Mouse (Mus musculus): ENCODE measurements around the gene Sppl2a. TPM values are rescaled to one million over a fixed set of nuclear protein-coding genes. Genes with fewer than 3 reads are reported as not detected.
A peak's percentile ranks its signal among the peaks of the same experiment; 100 is the strongest.

Gene Sppl2a
- polyA plus RNA-seq, 1 experiment from 2014 or later = 37.0 TPM

DNA sequence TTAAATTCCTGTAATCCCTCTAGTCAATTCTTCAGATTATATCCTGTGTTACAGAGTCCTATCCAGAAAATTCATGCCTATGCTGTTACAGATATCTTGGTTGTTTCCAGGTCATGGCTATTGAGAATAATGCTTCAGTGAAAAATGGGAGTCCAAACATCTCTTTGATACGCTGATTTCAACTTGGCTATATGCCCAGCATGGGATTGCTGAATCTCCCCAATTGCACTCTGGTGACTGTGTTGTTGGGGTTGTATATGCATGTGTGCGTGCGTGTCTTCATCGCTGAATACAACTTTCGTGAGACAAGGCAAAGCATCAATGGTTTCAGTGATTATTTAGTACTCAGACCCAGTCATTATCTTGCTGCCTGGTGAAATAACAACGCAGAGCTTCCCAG, 5.0 kb upstream of the Sppl2a start:
- ATAC-seq (replicated peaks; ENCODE audit: low FRiP score) = no peak
- Histone ChIP-seq H3K27me3 (no peaks in the 10 kb centered on the region), H3K4me3 (replicated peaks) (no peak overlapping the region), H3K9me3 (replicated peaks) (0 out of 2 replicates have a peak, but pooled peaks cover 3% of the 10 kb centered on the region), H3K4me2 (no peak overlapping the region), H3K4me1 (peaks cover 4% of the 10 kb centered on the region), H3K9ac (no peak overlapping the region), H3K36me3 (no peaks in the 10 kb centered on the region), H3K27ac (no peak overlapping the region)
- WGBS = 80% methylated on average over 6 of the region's 6 CpGs

GRCm38 (mm10) chr2:126933921-126934320, 886 bp upstream of the Sppl2a start:
- Histone ChIP-seq H3K4me3 (replicated peaks) (0 out of 2 replicates have a peak overlapping the region, but pooled peaks have one; percentile 68), H3K4me2 (peak overlapping the region; percentile 70; the same call in 1 of the 2 replicates), H3K9ac (no peak overlapping the region), H3K9me3 (replicated peaks) (no peaks in the 10 kb centered on the region), H3K36me3 (no peaks in the 10 kb centered on the region), H3K4me1 (peaks cover 4% of the 10 kb centered on the region), H3K27me3 (no peaks in the 10 kb centered on the region), H3K27ac (peak overlapping the region; percentile 99)
- ATAC-seq (replicated peaks; ENCODE audit: low FRiP score) = no peak

- Histone ChIP-seq H3K36me3 (no peaks in the 10 kb centered on the region), H3K9ac (peak overlapping the region; percentile 76), H3K27ac (peak overlapping the region; percentile 99), H3K4me1 (peaks cover 4% of the 10 kb centered on the region), H3K4me2 (peak overlapping the region; percentile 70), H3K4me3 (replicated peaks) (peak overlapping the region; percentile 68), H3K27me3 (no peaks in the 10 kb centered on the region), H3K9me3 (replicated peaks) (no peaks in the 10 kb centered on the region)
- ATAC-seq (replicated peaks; ENCODE audit: low FRiP score) = no peak
- 3% methylated on average over 15 of the region's 15 CpGs for WGBS
Measured at GRCm38 (mm10) chr2:126932261-126932896, 656 bp downstream of the Sppl2a start.

GRCm38 (mm10) chr2:126931784-126932183, 1.3 kb downstream of the Sppl2a start:
- WGBS = 54% methylated on average over 4 of the region's 4 CpGs
- Histone ChIP-seq H3K27ac (0 out of 2 replicates have a peak overlapping the region, but pooled peaks have one; percentile 99), H3K4me2 (peak overlapping the region; percentile 70), H3K9ac (peak overlapping the region; percentile 76; the same call in 1 of the 2 replicates), H3K36me3 (peaks cover 4% of the 10 kb centered on the region), H3K9me3 (replicated peaks) (no peaks in the 10 kb centered on the region), H3K4me3 (replicated peaks) (peak overlapping the region; percentile 68), H3K4me1 (peaks cover 4% of the 10 kb centered on the region), H3K27me3 (no peaks in the 10 kb centered on the region)
- no peak for ATAC-seq (replicated peaks; ENCODE audit: low FRiP score)

DNA sequence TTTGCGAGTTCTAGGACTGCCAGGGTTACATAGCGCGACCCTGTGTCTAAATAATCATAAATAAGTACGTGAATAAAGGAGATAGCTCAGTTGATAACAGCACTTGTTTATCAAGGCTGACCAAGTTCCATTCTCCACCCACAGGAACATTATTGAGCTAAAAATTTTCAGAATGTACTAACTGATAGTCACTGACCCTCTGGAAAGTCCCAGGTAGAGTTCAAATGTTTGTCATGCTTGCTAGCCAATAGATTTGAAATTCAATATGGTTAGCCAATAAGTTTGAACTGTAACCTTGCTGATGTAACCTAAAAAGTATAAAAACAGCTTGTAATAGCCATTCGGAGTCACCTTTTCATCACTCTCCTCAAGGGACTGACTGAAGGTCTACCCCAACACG, 4.4 kb downstream of the Sppl2a start:
- Histone ChIP-seq H3K4me3 (replicated peaks) (no peak overlapping the region), H3K27me3 (no peaks in the 10 kb centered on the region), H3K4me1 (peaks cover 3% of the 10 kb centered on the region), H3K9me3 (replicated peaks) (no peaks in the 10 kb centered on the region), H3K4me2 (no peak overlapping the region), H3K36me3 (peaks cover 23% of the 10 kb centered on the region), H3K9ac (no peak overlapping the region), H3K27ac (no peak overlapping the region)
- 81% methylated on average over 6 of the region's 6 CpGs for WGBS
- no peak for ATAC-seq (replicated peaks; ENCODE audit: low FRiP score)

- H3K9ac ChIP-seq = no peak overlapping the region
- no peak overlapping the region for H3K4me3 ChIP-seq (replicated peaks)
- H3K4me1 ChIP-seq = no peaks in the 10 kb centered on the region
- no peak overlapping the region for H3K27ac ChIP-seq
- ATAC-seq (replicated peaks; ENCODE audit: low FRiP score) = no peak
- peaks cover 71% of the 10 kb centered on the region for H3K36me3 ChIP-seq
- H3K4me2 ChIP-seq = no peak overlapping the region
- WGBS = 86% methylated on average over 12 of the region's 12 CpGs
- no peaks in the 10 kb centered on the region for H3K9me3 ChIP-seq (replicated peaks)
- no peaks in the 10 kb centered on the region for H3K27me3 ChIP-seq
Measured at GRCm38 (mm10) chr2:126920358-126921060, 12.5 kb downstream of the Sppl2a start.

DNA sequence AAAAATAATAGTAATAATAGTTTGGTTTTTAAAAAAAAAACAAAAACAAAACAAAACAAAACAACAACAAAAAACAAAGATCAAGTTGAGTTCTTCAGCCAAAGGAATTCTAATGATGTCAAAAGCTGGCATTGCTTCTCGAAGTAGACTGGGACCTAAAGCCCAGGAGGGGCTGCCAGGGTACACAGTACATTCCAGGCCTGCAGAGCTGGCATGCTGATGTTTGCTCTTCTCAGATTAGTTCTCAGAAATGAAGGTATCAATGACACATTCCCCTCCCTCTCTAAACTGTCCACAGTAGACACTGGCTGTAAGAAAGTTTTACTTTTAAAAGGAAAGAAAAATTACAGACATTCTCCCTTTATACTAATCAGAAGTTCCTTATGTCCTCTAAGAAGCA, 16.8 kb downstream of the Sppl2a start:
- ATAC-seq (replicated peaks; ENCODE audit: low FRiP score) = no peak
- Histone ChIP-seq H3K9ac (no peak overlapping the region), H3K9me3 (replicated peaks) (no peaks in the 10 kb centered on the region), H3K4me1 (no peaks in the 10 kb centered on the region), H3K4me2 (no peak overlapping the region), H3K27ac (no peak overlapping the region), H3K27me3 (no peaks in the 10 kb centered on the region), H3K36me3 (peaks cover 55% of the 10 kb centered on the region), H3K4me3 (replicated peaks) (no peak overlapping the region)
- 81% methylated on average over 1 of the region's 1 CpGs for WGBS

GRCm38 (mm10) chr2:126914096-126914495, 18.9 kb downstream of the Sppl2a start:
- H3K27me3 ChIP-seq = no peaks in the 10 kb centered on the region
- peaks cover 35% of the 10 kb centered on the region for H3K36me3 ChIP-seq
- WGBS = 62% methylated on average over 4 of the region's 4 CpGs
- H3K4me2 ChIP-seq = no peak overlapping the region
- ATAC-seq (replicated peaks; ENCODE audit: low FRiP score) = no peak
- no peaks in the 10 kb centered on the region for H3K9me3 ChIP-seq (replicated peaks)
- H3K27ac ChIP-seq = no peak overlapping the region
- H3K4me3 ChIP-seq (replicated peaks) = no peak overlapping the region
- H3K9ac ChIP-seq = no peak overlapping the region
- no peaks in the 10 kb centered on the region for H3K4me1 ChIP-seq

DNA sequence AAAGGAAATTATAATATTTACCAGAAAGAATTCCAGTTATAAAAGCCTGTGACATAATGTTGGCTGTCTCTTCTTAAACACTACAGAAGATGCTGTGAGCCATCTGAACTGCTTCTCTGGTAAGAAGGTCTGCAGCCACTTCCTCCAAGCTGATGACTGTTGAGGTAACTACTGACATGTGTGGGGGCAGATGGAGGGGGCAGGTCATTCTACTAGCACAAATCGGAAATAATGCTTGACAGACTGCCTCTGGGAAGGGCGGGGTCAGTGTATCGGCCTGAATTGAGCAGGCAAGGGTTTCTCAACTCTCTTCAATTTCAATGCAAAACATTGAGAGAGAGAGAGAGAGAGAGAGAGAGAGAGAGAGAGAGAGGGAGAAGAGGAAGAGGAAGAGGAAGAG, 28.9 kb downstream of the Sppl2a start:
- H3K27ac ChIP-seq = no peak overlapping the region
- H3K9ac ChIP-seq = no peak overlapping the region
- no peak overlapping the region for H3K4me3 ChIP-seq (replicated peaks)
- no peak for ATAC-seq (replicated peaks; ENCODE audit: low FRiP score)
- H3K27me3 ChIP-seq = no peaks in the 10 kb centered on the region
- no peaks in the 10 kb centered on the region for H3K9me3 ChIP-seq (replicated peaks)
- H3K4me1 ChIP-seq = no peaks in the 10 kb centered on the region
- no peak overlapping the region for H3K4me2 ChIP-seq
- 76% methylated on average over 3 of the region's 3 CpGs for WGBS
- peaks cover 37% of the 10 kb centered on the region; the same call in 1 of the 2 replicates for H3K36me3 ChIP-seq

GRCm38 (mm10) chr2:126897511-126897910, 35.5 kb downstream of the Sppl2a start:
- Histone ChIP-seq H3K4me3 (replicated peaks) (no peak overlapping the region), H3K36me3 (peaks cover 23% of the 10 kb centered on the region; the same call in 1 of the 2 replicates), H3K27ac (0 out of 2 replicates have a peak overlapping the region, but pooled peaks have one; percentile 13), H3K9me3 (replicated peaks) (no peaks in the 10 kb centered on the region), H3K9ac (no peak overlapping the region), H3K4me1 (no peaks in the 10 kb centered on the region), H3K27me3 (no peaks in the 10 kb centered on the region), H3K4me2 (no peak overlapping the region)
- no peak for ATAC-seq (replicated peaks; ENCODE audit: low FRiP score)
- 74% methylated on average over 9 of the region's 9 CpGs for WGBS

GRCm38 (mm10) chr2:126896941-126897340, 36.1 kb downstream of the Sppl2a start:
- H3K9ac ChIP-seq = no peak overlapping the region
- H3K4me3 ChIP-seq (replicated peaks) = no peak overlapping the region
- H3K4me2 ChIP-seq = no peak overlapping the region
- no peaks in the 10 kb centered on the region for H3K9me3 ChIP-seq (replicated peaks)
- no peaks in the 10 kb centered on the region for H3K4me1 ChIP-seq
- 84% methylated on average over 6 of the region's 6 CpGs for WGBS
- 0 out of 2 replicates have a peak overlapping the region, but pooled peaks have one; percentile 13 for H3K27ac ChIP-seq
- H3K27me3 ChIP-seq = no peaks in the 10 kb centered on the region
- no peak for ATAC-seq (replicated peaks; ENCODE audit: low FRiP score)
- peaks cover 20% of the 10 kb centered on the region; the same call in 1 of the 2 replicates for H3K36me3 ChIP-seq

GRCm38 (mm10) chr2:126894245-126894644, 38.8 kb downstream of the Sppl2a start:
- Histone ChIP-seq H3K9ac (no peak overlapping the region), H3K27me3 (no peaks in the 10 kb centered on the region), H3K9me3 (replicated peaks) (no peaks in the 10 kb centered on the region), H3K27ac (no peak overlapping the region), H3K4me1 (no peaks in the 10 kb centered on the region), H3K4me2 (no peak overlapping the region), H3K36me3 (0 out of 2 replicates have a peak, but pooled peaks cover 6% of the 10 kb centered on the region), H3K4me3 (replicated peaks) (no peak overlapping the region)
- no peak for ATAC-seq (replicated peaks; ENCODE audit: low FRiP score)
- WGBS = 99% methylated on average over 3 of the region's 3 CpGs

All from kidney, embryonic 15.5 days (tissue).